Mouse (Mus musculus) erythroblast, embryonic 14.5 days (primary cell): Measurements from ENCODE around the gene Sebox.

Experiments used
- GATA1 ChIP-seq: IDR thresholded peaks from 2 replicates; pipeline ENCODE4 v1.6.1; 2012; ENCODE audit warnings: low read length, inconsistent platforms, mixed read lengths
- TAL1 ChIP-seq: IDR thresholded peaks from 3 replicates; pipeline ENCODE4 v1.6.1; 2012; ENCODE audit warnings: low read length, inconsistent platforms, mixed read lengths

DNA sequence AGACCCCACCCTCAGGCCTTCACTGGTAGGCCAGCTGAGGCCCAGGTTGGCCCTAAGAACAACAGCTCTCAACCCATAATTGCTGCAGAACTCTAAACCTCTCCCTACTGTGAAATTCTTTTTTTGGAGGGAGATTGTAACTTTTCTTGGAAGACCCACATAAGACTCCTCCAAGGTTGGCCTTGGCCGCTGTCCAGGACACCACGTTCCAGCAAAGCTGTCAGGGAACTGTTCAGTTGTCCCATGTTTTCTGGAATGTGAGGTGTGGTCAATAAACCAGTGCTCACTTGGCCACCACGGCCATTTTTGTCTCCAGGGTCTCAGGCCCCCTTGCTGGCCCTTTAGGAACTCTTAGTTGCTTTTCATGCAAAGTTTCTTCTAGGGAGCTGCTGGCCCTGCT lies 18.6 kb downstream of the Sebox start:
- TF ChIP-seq GATA1 (no peak), TAL1 (no peak)
